Mouse (Mus musculus) embryo, embryonic 10 days (tissue): ENCODE data around the gene Msln.
A peak's percentile ranks its signal among the peaks of the same experiment; 100 is the strongest.

Experiments used
- DNase-seq: peaks from one replicate; pipeline ENCODE4 v3.0.0-alpha.2; 2015; ENCODE audit warnings: low spot score

The Msln gene

DNA sequence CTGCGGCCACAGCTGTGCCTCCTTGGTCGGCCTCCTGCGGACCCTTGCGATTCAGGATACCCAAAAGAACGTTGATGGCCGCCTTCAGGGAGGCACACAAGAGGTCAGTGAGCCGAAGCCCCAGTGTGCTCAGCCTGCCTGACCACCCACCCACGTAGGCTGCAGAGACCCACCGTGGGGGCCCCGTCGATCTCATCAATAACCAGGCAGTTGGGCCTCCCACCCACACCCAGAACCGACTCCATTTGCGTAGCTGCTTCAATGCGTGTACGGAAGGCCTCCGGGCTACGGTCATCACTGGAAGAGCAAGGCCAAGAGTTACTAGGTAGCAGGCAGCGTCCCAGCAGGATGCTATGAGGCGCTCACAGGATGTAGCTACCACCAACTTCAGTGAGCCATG is 30.7 kb downstream of the Msln start:
- DNase-seq = no peak

DNA sequence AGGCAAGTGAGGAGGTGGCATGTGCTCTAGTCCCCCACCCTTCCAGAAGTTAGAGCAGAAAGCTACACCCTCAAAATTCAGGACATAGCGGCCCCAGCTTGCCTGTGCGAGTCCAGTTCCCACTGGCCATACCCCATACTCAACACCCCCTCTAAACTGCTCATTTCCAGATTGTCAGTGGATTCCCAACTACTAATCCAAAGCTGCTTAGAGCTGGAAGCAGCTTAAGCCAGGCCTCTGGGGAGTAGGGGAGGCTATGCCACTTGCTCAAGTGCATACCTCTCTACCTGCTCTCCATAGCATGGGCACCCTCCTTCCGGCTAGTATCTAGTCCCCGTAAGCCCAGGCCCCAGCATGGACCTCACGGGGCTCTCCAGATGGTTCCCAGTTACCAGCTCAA is 32.7 kb downstream of the Msln start:
- no peak for DNase-seq

DNA sequence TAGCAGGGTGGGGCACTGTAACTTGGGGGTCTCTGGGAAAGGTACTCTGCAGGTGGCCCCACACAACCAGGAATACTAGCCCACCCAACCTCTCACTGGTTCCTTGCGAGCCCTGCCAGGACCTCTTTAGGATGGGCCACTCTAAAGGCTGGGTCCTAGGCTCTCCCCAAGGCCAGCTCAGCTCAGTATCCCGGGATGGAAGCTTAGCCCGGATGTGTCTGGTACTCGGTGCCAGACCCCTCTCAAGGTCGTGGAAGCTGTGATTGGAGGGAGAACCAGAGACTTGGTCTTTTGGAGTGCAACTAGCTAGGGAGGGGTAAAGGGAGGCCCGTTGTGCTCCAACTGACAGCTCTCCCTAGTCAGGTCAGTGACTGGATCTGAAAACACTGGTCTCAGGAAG is 36.5 kb downstream of the Msln start:
- DNase-seq = no peak

DNA sequence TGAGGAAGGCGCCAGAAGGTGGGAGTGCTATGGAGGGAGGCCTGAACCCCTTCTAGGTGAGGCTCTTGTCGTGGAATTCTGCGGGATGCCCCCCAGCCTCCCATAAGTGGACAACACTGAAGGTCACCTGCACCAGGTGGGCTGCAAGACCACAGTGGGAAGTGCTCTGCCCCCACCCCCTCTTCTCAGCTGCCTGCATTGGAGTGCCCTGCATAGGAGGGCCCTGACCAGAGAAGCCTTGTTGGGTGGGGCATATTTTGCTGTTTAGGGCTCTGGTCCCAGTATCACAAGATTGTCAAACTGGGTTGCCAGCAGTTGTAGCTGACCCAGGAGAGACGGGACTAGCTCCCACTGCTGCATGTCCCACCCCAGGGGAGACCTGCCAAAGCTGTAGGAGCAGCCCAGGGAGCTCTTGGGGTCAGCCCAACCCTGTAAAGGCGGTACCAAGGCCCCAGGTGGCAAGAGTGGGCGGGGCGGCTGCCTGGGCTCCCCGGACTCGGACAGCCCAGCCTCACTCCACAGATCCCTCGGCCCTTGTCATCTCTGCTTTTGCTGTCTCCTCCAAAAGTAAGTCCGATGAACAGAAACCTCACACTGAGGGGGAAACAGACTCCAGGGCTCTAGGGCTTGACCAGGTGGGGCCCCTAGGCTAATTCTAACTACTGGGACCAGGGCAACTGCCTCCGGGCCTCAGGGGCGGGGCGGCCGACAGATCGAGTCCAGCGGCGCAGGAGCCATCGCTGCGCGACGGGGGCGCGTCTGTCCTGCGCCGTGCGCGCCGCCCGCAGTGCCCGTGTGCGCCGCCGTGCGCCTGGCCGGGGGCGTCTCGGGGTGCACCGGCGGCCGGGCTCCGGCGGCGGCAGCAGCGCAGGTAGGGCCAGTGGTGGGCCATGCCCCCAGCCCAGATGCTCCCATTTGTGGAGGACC is 37.2 kb downstream of the Msln start, which contains the start of gene Gng13:
Gng13 (plus strand) TSS at position 461 of the 927 bp plus-strand sequence.
- peak; percentile 47 for DNase-seq

DNA sequence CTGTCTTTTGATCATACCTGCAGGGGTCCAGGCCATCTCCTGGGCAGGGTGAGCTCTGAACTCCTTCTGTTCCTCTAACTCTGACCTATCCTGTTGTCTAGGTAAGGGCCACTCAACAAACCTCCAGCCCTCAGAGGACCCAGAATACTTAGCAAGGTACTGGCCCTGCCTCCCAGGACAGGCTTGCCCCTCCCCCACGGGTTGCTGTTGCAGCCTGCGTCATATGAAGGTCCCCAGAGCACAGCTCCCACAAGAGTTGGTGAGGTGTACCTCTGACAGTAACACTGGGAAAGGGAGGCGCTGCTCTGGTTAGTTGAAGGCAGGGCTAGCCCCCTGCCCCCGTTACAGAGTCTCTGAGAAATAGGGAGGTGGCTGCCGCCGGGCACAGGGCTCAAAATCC is 38.0 kb downstream of the Msln start:
- peak; percentile 34 for DNase-seq

DNA sequence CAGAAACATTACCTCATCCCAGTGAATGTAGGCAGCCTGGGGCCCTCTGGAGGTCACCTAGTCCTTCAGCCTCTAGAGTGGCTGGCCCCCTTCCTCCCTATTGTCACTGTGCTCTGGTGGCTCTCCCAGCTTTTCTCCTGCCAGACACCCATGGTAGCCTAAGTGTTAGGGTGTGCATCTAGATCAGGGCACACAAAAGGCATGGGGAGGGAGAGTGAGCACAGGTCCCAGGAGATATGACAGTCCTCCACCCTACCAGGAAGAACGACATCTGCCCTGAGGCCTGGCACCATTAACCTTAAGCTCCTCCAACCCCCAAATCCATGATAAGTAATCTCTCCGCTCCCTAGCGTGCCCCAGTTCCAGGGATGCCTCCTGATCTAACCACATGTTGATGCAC is 38.6 kb downstream of the Msln start:
- no peak for DNase-seq

DNA sequence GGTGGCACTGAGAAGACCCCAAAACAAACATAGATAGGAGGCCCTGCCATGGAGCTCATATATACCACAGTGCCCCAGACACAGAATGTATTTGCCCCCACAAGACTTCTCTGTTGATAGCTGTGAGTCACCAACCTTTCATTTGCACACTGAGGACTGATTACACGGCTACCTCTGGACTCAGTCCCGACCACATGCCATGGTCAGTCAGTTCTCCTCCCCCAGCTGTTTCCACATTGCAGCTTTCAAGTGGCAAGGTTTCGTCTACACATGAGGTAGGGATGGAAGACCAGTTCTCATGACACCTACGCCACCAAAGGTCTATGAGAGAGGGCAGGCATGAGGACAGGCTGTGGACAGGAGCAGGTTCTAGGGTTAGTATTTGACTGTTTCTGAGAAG is 43.0 kb downstream of the Msln start:
- no peak for DNase-seq

DNA sequence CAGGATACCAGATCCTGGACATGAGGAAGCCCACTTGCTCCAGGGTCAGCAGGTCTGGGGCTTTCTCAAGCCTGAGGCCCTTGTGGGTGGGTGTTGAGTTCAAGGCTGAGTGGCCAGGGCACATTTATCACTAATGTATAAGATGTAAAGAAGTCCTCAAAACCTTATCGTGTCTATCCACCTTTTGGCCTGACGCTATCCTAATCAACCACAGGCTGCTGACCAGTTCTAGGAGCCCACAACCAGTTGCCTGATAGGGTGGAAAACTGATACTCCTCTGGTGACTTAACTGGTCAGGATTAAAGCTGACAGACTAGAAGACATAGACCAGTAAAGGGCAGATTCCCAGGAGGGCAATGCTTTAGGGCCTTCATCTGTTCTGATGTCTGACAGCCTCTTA is 44.2 kb downstream of the Msln start:
- no peak for DNase-seq

DNA sequence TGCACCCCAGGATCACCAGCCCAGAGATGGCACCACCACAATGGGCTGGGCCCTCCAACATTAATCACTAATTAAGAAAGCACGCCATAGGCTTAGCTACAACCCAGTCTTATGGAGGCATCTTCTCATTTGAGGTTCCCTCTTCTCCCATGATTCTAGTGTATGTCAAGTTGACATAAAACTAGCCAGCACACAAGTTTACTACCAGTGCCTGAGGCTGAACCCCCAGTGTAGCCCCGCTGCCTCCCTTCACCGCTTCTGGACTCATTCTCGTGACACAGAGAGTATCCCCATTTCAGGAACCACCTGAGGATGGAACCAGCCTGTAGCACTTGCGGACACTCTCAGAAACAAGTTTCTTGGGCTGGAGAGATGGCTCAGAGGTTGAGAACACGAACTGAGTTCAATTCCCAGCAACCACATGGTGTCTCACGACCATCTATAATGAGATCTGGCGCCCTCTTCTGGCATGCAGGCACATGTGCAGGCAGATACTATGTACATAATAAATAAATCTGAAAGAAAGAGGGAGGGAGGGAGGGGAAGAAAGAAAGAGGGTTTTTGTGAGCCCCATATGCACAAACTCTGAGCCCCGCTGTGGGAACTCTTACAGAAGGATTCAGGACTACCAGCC is 53.2 kb downstream of the Msln start:
- DNase-seq = peak; percentile 47
